Mouse (Mus musculus) adrenal gland, postnatal 36 days (tissue): Measurements from ENCODE around the gene Olfr1420. TPM values are rescaled to one million over a fixed set of nuclear protein-coding genes. Genes with fewer than 3 reads are reported as not detected.

Experiments
- microRNA-seq: library from miRNA; unstranded; fragments of <30 nt; microRNA quantifications from one replicate; pipeline ENCODE4 v1.2.0, GENCODE M21; 2021
- total RNA-seq, 2 experiments: library from RNA; stranded (reverse); gene quantifications; 2 replicates each; pipeline ENCODE4 v1.2.3; 2021

Gene Olfr1420
- total RNA-seq, 2 experiments from 2014 or later: not detected

Small RNA genes lying within 50 kb of the gene (microRNA-seq; reads per million reads assigned to microRNA genes)
- gene Mir6994: 1.7 reads per million

Other genes starting within 250 kb of the Olfr1420 start
- gene Ms4a3, start 245.7 kb upstream of the Olfr1420 start, total RNA-seq: not detected
- under 1 TPM in 1 of 2 experiments, not detected in 1; 0.92 TPM for gene Oosp2, start 226.0 kb upstream of the Olfr1420 start, total RNA-seq
- 1 to 10 TPM in 1 of 2 experiments, not detected in 1; 4.7 TPM for gene Oosp1, start 195.4 kb upstream of the Olfr1420 start, total RNA-seq
- gene Oosp3, start 189.5 kb upstream of the Olfr1420 start, total RNA-seq: not detected
- gene Gif, start 139.0 kb upstream of the Olfr1420 start, total RNA-seq: not detected
- gene Mrpl16, start 116.2 kb upstream of the Olfr1420 start, total RNA-seq: 10 to 100 TPM; 63.8 to 67.8 TPM
- gene Stx3, start 67.2 kb upstream of the Olfr1420 start, total RNA-seq: 1 to 10 TPM; 8.4 to 9.2 TPM
- not detected for gene Olfr1417, start 47.3 kb upstream of the Olfr1420 start, total RNA-seq
- gene Olfr1418, start 25.5 kb upstream of the Olfr1420 start, total RNA-seq: not detected
- gene Olfr1419, start 11.5 kb upstream of the Olfr1420 start, total RNA-seq: not detected
- gene Patl1, start 25.8 kb downstream of the Olfr1420 start, total RNA-seq: 10 to 100 TPM; 25.0 to 28.2 TPM
- gene Osbp, start 79.4 kb downstream of the Olfr1420 start, total RNA-seq: 100 to 1,000 TPM in 1 of 2 experiments, 10 to 100 TPM in 1; 81.5 to 117 TPM
- not detected for gene Olfr1423, start 154.8 kb downstream of the Olfr1420 start, total RNA-seq
- gene Olfr1424, start 176.1 kb downstream of the Olfr1420 start, total RNA-seq: not detected
- gene Olfr1425, start 191.2 kb downstream of the Olfr1420 start, total RNA-seq: not detected
- gene Olfr1426, start 205.4 kb downstream of the Olfr1420 start, total RNA-seq: not detected
- not detected for gene Olfr1427, start 216.8 kb downstream of the Olfr1420 start, total RNA-seq
- not detected for gene Olfr1428, start 229.3 kb downstream of the Olfr1420 start, total RNA-seq
- not detected for gene Olfr76, start 236.6 kb downstream of the Olfr1420 start, total RNA-seq